Mouse (Mus musculus) thymus, adult 2 months (tissue): Measurements from ENCODE around the gene Zfp777.

Experiments
- CTCF ChIP-seq: fragments of 200-500 bp; IDR thresholded peaks from 2 replicates; pipeline ENCODE4 v1.5.1; 2012; ENCODE audit warnings: mild to moderate bottlenecking, control low read depth, low read length, moderate library complexity, borderline replicate concordance; ENCODE audit not compliant: control insufficient read depth, poor library complexity, insufficient read depth; ENCODE audit errors: extremely low read depth
- POLR2A ChIP-seq: fragments of 200-500 bp; IDR thresholded peaks from 2 replicates; pipeline ENCODE4 v1.6.1; 2012; ENCODE audit warnings: mild to moderate bottlenecking, low read length, control low read depth, moderate library complexity; ENCODE audit not compliant: control insufficient read depth, poor library complexity, insufficient read depth; ENCODE audit errors: extremely low read depth

DNA sequence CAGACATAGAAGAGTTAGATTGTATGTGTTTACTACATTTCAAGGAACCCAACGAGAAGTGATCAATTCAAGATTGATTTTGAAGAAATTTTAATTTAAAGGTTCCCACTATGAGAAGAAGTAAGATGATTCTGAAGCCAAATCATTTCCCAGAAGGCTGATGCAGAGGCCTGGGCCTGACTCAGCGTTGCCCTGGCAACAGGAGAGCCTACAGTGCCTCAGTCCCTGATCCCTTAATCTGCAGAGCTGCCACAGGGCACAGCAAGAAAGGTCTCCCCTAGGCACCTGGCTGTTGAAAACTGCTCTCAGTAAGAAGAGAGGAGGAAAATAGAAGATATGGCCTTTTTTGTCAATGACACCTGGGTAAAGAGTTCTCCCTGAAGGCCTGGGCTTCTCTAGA lies 28.7 kb downstream of the Zfp777 start:
- TF ChIP-seq CTCF (no peak), POLR2A (no peak)
